Comparison of ENCODE assay signal across 27 mouse cellular contexts in the genomic region with DNA sequence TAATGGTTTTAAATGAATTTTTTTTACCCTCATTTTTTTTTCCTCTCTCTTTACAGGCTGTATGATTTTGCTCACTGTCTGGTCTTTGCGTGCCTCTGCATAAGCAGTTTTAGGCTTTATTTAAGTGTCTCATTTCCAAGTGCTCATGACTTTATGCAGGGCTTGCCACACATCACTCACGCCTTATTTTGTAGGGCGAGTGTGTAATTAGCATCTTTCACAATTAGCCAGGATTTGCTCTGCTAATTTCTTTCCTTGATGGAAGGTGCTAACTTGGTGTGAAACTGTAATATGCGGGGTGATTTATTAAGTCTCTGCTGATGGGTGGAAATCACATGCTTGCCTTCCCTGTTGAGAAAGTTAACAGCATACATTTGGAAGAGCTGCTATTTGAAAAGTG. TPM values are rescaled to one million over a fixed set of nuclear protein-coding genes. Genes with fewer than 3 reads are reported as not detected.
A peak's percentile ranks its signal among the peaks of the same experiment; 100 is the strongest.
DNase-seq lines count a peak whose midpoint lies in the region; ATAC-seq lines count a peak whose summit lies in the region.
"Had no signal": no experiment of that assay in that cellular context is flagged by ENCODE, and none has a peak within 500 bp of the region (broad histone marks: within the 10 kb centered on the region; RNA-seq: fewer than 3 reads in every experiment).

No protein-coding gene starts in this region.

- 15% methylated on average over 4 of the region's 4 CpGs for WGBS in forebrain, embryonic 12.5 days
- WGBS in hindbrain, embryonic 14.5 days, result 37% methylated on average over 4 of the region's 4 CpGs
- WGBS in midbrain, embryonic 16.5 days, result 26% methylated on average over 4 of the region's 4 CpGs
- WGBS in kidney, embryonic 16.5 days, result 28% methylated on average over 4 of the region's 4 CpGs

- H3K36me3 ChIP-seq in forebrain, embryonic 12.5 days (replicated peaks), result no peaks in the 10 kb centered on the region
- H3K36me3 ChIP-seq in hindbrain, embryonic 14.5 days (replicated peaks; ENCODE audit: control insufficient read depth, insufficient read depth), result no peaks in the 10 kb centered on the region
- no peaks in the 10 kb centered on the region for H3K36me3 ChIP-seq in midbrain, embryonic 16.5 days (ENCODE audit: control insufficient read depth, insufficient read depth, low read length)
- H3K36me3 ChIP-seq in kidney, embryonic 16.5 days (ENCODE audit: insufficient read depth, low read length), result no peaks in the 10 kb centered on the region
- H3K36me3 ChIP-seq: embryonic facial prominence, embryonic 13.5 days; heart, embryonic 15.5 days had no signal

- peak overlapping the region; percentile 53; the same call in 1 of the 2 replicates for H3K27ac ChIP-seq in forebrain, embryonic 12.5 days
- no peak overlapping the region for H3K27ac ChIP-seq in hindbrain, embryonic 14.5 days
- H3K27ac ChIP-seq in midbrain, embryonic 16.5 days (ENCODE audit: low read length), result no peak overlapping the region; the same call in 1 of the 2 replicates
- H3K27ac ChIP-seq in kidney, embryonic 16.5 days (ENCODE audit: low read length), result no peak overlapping the region
- H3K27ac ChIP-seq: embryonic facial prominence, embryonic 13.5 days; heart, embryonic 15.5 days; kidney, postnatal 0 days; liver, embryonic 14.5 days had no signal

- H3K4me3 ChIP-seq in forebrain, embryonic 12.5 days (replicated peaks), result no peak overlapping the region
- no peak overlapping the region for H3K4me3 ChIP-seq in hindbrain, embryonic 14.5 days (replicated peaks; ENCODE audit: low read length)
- H3K4me3 ChIP-seq in midbrain, embryonic 16.5 days (ENCODE audit: low read depth, low read length), result no peak overlapping the region
- H3K4me3 ChIP-seq in kidney, embryonic 16.5 days (ENCODE audit: low read length), result no peak overlapping the region
- H3K4me3 ChIP-seq: embryonic facial prominence, embryonic 13.5 days; heart, embryonic 15.5 days had no signal

- peaks cover 10% of the 10 kb centered on the region; the same call in 1 of the 2 replicates for H3K4me1 ChIP-seq in forebrain, embryonic 12.5 days
- peaks cover 3% of the 10 kb centered on the region; the same call in 1 of the 2 replicates for H3K4me1 ChIP-seq in hindbrain, embryonic 14.5 days (replicated peaks; ENCODE audit: control insufficient read depth, insufficient read depth, low read length)
- peaks cover 6% of the 10 kb centered on the region for H3K4me1 ChIP-seq in midbrain, embryonic 16.5 days (ENCODE audit: control insufficient read depth, insufficient read depth, low read length)
- no peaks in the 10 kb centered on the region for H3K4me1 ChIP-seq in kidney, embryonic 16.5 days (ENCODE audit: insufficient read depth, low read length)
- H3K4me1 ChIP-seq: embryonic facial prominence, embryonic 13.5 days; heart, embryonic 15.5 days had no signal

- peak; percentile 15 for DNase-seq in brain, adult 2 months (ENCODE audit: low read depth, low spot score)
- DNase-seq in hindbrain, embryonic 14.5 days (ENCODE audit: low spot score), result no peak
- DNase-seq in c-Kit-positive CD71-positive TER-119-positive erythroid progenitor cells, embryonic 14.5 days (ENCODE audit: low spot score), result no peak
- DNase-seq in left cerebral cortex, postnatal 14 days (ENCODE audit: low spot score in 2 of 2), result no peak
- DNase-seq: cerebellum, adult 9-11 months; gastrocnemius, postnatal 36 days; heart, postnatal 4 days; layer of hippocampus, postnatal 36 days; right cerebral cortex, postnatal 14 days; spleen, adult 18-20 months; thymus, postnatal 4 days had no signal

- no peaks in the 10 kb centered on the region for H3K9me3 ChIP-seq in forebrain, embryonic 12.5 days
- H3K9me3 ChIP-seq in hindbrain, embryonic 14.5 days (ENCODE audit: control insufficient read depth, low read length), result no peaks in the 10 kb centered on the region
- no peaks in the 10 kb centered on the region for H3K9me3 ChIP-seq in midbrain, embryonic 16.5 days (replicated peaks; ENCODE audit: control insufficient read depth, low read length, poor library complexity, severe bottlenecking)
- no peaks in the 10 kb centered on the region for H3K9me3 ChIP-seq in kidney, embryonic 16.5 days (ENCODE audit: low read length)
- H3K9me3 ChIP-seq: embryonic facial prominence, embryonic 13.5 days; heart, embryonic 15.5 days had no signal

- ATAC-seq in forebrain, embryonic 12.5 days (ENCODE audit: low FRiP score), result peak; percentile 70
- ATAC-seq in hindbrain, embryonic 14.5 days (ENCODE audit: low FRiP score), result peak; percentile 63; the same call in 1 of the 2 replicates
- ATAC-seq in midbrain, embryonic 16.5 days, result peak; percentile 60
- no peak for ATAC-seq in kidney, embryonic 16.5 days (ENCODE audit: low FRiP score, low TSS enrichment)
- ATAC-seq: intestine, embryonic 16.5 days had no signal

- no peak overlapping the region for H3K4me2 ChIP-seq in forebrain, embryonic 12.5 days
- H3K4me2 ChIP-seq in hindbrain, embryonic 14.5 days (replicated peaks), result no peak overlapping the region
- H3K4me2 ChIP-seq in midbrain, embryonic 16.5 days (ENCODE audit: low read length), result no peak overlapping the region
- H3K4me2 ChIP-seq in kidney, embryonic 16.5 days (replicated peaks; ENCODE audit: low read depth, low read length), result no peak overlapping the region
- H3K4me2 ChIP-seq: embryonic facial prominence, embryonic 13.5 days; heart, embryonic 15.5 days had no signal

- H3K9ac ChIP-seq in forebrain, embryonic 12.5 days, result no peak overlapping the region
- H3K9ac ChIP-seq in hindbrain, embryonic 14.5 days, result no peak overlapping the region
- H3K9ac ChIP-seq in midbrain, embryonic 16.5 days (ENCODE audit: low read depth, low read length), result no peak overlapping the region
- H3K9ac ChIP-seq in kidney, embryonic 16.5 days (replicated peaks; ENCODE audit: low read length), result no peak overlapping the region
- H3K9ac ChIP-seq: embryonic facial prominence, embryonic 13.5 days; heart, embryonic 15.5 days; liver, embryonic 14.5 days had no signal

- intact Hi-C loops in left cerebral cortex, postnatal 14 days (cut with DNase I), result no loop called here

- H3K27me3 ChIP-seq in forebrain, embryonic 12.5 days, result no peaks in the 10 kb centered on the region
- H3K27me3 ChIP-seq in hindbrain, embryonic 14.5 days (ENCODE audit: control insufficient read depth, insufficient read depth, low read length), result no peaks in the 10 kb centered on the region
- H3K27me3 ChIP-seq in midbrain, embryonic 16.5 days (ENCODE audit: control insufficient read depth, insufficient read depth, low read depth, low read length), result no peaks in the 10 kb centered on the region
- H3K27me3 ChIP-seq in kidney, embryonic 16.5 days (ENCODE audit: insufficient read depth, low read length), result no peaks in the 10 kb centered on the region
- H3K27me3 ChIP-seq: embryonic facial prominence, embryonic 13.5 days; heart, embryonic 15.5 days had no signal

RNA-seq across cellular contexts. Expression of a gene that starts 45.5 kb away (rescaled TPM):
- polyA plus RNA-seq in forebrain, embryonic 12.5 days (2016; fragmentation: Nextera tagmentation; extraction: Ambion mirVana), result not detected in 2 replicates
- not detected in 2 replicates for polyA plus RNA-seq in hindbrain, embryonic 14.5 days (2014; fragmentation: Nextera tagmentation; extraction: Ambion mirVana)
- polyA plus RNA-seq in midbrain, embryonic 16.5 days (2015; fragmentation: Nextera tagmentation; extraction: Ambion mirVana), result not detected in 2 replicates
- not detected in 2 replicates for polyA plus RNA-seq in kidney, embryonic 16.5 days (2015; fragmentation: Nextera tagmentation; extraction: Ambion mirVana)
- not detected for total RNA-seq in left cerebral cortex, postnatal 14 days (2021)
- total RNA-seq: adrenal gland, adult 18-20 months; gastrocnemius, postnatal 36 days; heart, adult 8-10 months; heart, postnatal 4 days; layer of hippocampus, adult 18-20 months; layer of hippocampus, postnatal 36 days; left cerebral cortex, postnatal 25 days had no signal
- polyA plus RNA-seq: C2C12; embryonic facial prominence, embryonic 13.5 days; heart, embryonic 15.5 days; intestine, embryonic 16.5 days; kidney, postnatal 0 days; limb, embryonic 14.5 days; liver, embryonic 14.5 days; lung, embryonic 16.5 days; neural tube, embryonic 11.5 days had no signal

RNA-seq across cellular contexts. Expression of a gene that starts 46.0 kb away (rescaled TPM):
- polyA plus RNA-seq in forebrain, embryonic 12.5 days (2016; fragmentation: Nextera tagmentation; extraction: Ambion mirVana), result not detected in 2 replicates
- polyA plus RNA-seq in hindbrain, embryonic 14.5 days (2014; fragmentation: Nextera tagmentation; extraction: Ambion mirVana), result not detected in 2 replicates
- polyA plus RNA-seq in midbrain, embryonic 16.5 days (2015; fragmentation: Nextera tagmentation; extraction: Ambion mirVana), result not detected in 2 replicates
- polyA plus RNA-seq in kidney, embryonic 16.5 days (2015; fragmentation: Nextera tagmentation; extraction: Ambion mirVana), result not detected in 2 replicates
- total RNA-seq in left cerebral cortex, postnatal 14 days (2021), result not detected
- total RNA-seq: adrenal gland, adult 18-20 months; gastrocnemius, postnatal 36 days; heart, adult 8-10 months; heart, postnatal 4 days; layer of hippocampus, adult 18-20 months; layer of hippocampus, postnatal 36 days; left cerebral cortex, postnatal 25 days had no signal
- polyA plus RNA-seq: C2C12; embryonic facial prominence, embryonic 13.5 days; heart, embryonic 15.5 days; intestine, embryonic 16.5 days; kidney, postnatal 0 days; limb, embryonic 14.5 days; liver, embryonic 14.5 days; lung, embryonic 16.5 days; neural tube, embryonic 11.5 days had no signal
